Mouse (Mus musculus): ENCODE data around the gene Myo10. TPM values are rescaled to one million over a fixed set of nuclear protein-coding genes. Genes with fewer than 3 reads are reported as not detected.

Myo10 gene
- polyA plus RNA-seq, 1 experiment from 2014 or later, result 77.7 TPM

GRCm38 (mm10) chr15:25760304-25760703, 138.0 kb downstream of the Myo10 start:
- Histone ChIP-seq H3K27me3 (no peaks in the 10 kb centered on the region), H3K4me3 (peak overlapping the region; percentile 36), H3K9ac (replicated peaks) (peak overlapping the region; percentile 48; the same call in 1 of the 2 replicates), H3K36me3 (0 out of 2 replicates have a peak, but pooled peaks cover 2% of the 10 kb centered on the region), H3K4me2 (replicated peaks) (peak overlapping the region; percentile 52), H3K4me1 (peaks cover 88% of the 10 kb centered on the region), H3K9me3 (no peaks in the 10 kb centered on the region), H3K27ac (replicated peaks) (peak overlapping the region; percentile 96)
- 61% methylated on average over 5 of the region's 5 CpGs for WGBS
- ATAC-seq (ENCODE audit: low FRiP score, low read depth), result no peak

- 30% methylated on average over 2 of the region's 2 CpGs for WGBS
- Histone ChIP-seq H3K36me3 (0 out of 2 replicates have a peak, but pooled peaks cover 2% of the 10 kb centered on the region), H3K27me3 (no peaks in the 10 kb centered on the region), H3K4me2 (replicated peaks) (peak overlapping the region; percentile 52), H3K9me3 (no peaks in the 10 kb centered on the region), H3K4me1 (peaks cover 88% of the 10 kb centered on the region), H3K27ac (replicated peaks) (peak overlapping the region; percentile 96), H3K4me3 (peak overlapping the region; percentile 19), H3K9ac (replicated peaks) (peak overlapping the region; percentile 28; the same call in 1 of the 2 replicates)
- no peak for ATAC-seq (ENCODE audit: low FRiP score, low read depth)
Observed at GRCm38 (mm10) chr15:25761049-25761448, 138.7 kb downstream of the Myo10 start.

GRCm38 (mm10) chr15:25761800-25762211, 139.5 kb downstream of the Myo10 start:
- peak overlapping the region; percentile 52 for H3K4me2 ChIP-seq (replicated peaks)
- H3K4me3 ChIP-seq, result peak overlapping the region; percentile 19; the same call in 1 of the 2 replicates
- no peaks in the 10 kb centered on the region for H3K27me3 ChIP-seq
- H3K9ac ChIP-seq (replicated peaks), result peak overlapping the region; percentile 28; the same call in 1 of the 2 replicates
- ATAC-seq (ENCODE audit: low FRiP score, low read depth), result peak; percentile 85
- no peaks in the 10 kb centered on the region for H3K9me3 ChIP-seq
- WGBS, result 3% methylated on average over 8 of the region's 8 CpGs
- H3K36me3 ChIP-seq, result no peaks in the 10 kb centered on the region
- H3K4me1 ChIP-seq, result peaks cover 85% of the 10 kb centered on the region
- peak overlapping the region; percentile 96 for H3K27ac ChIP-seq (replicated peaks)

- Histone ChIP-seq H3K36me3 (no peaks in the 10 kb centered on the region), H3K4me1 (peaks cover 89% of the 10 kb centered on the region), H3K27ac (replicated peaks) (peak overlapping the region; percentile 96), H3K9ac (replicated peaks) (peak overlapping the region; percentile 24; the same call in 1 of the 2 replicates), H3K4me3 (peak overlapping the region; percentile 18; the same call in 1 of the 2 replicates), H3K9me3 (no peaks in the 10 kb centered on the region), H3K27me3 (no peaks in the 10 kb centered on the region), H3K4me2 (replicated peaks) (peak overlapping the region; percentile 52)
- ATAC-seq (ENCODE audit: low FRiP score, low read depth), result peak; percentile 36
- WGBS, result 5% methylated on average over 8 of the region's 8 CpGs
Observed at GRCm38 (mm10) chr15:25762306-25762705, 140.0 kb downstream of the Myo10 start.

- H3K4me3 ChIP-seq, result peak overlapping the region; percentile 18; the same call in 1 of the 2 replicates
- H3K36me3 ChIP-seq, result no peaks in the 10 kb centered on the region
- peak overlapping the region; percentile 52 for H3K4me2 ChIP-seq (replicated peaks)
- peak overlapping the region; percentile 24 for H3K9ac ChIP-seq (replicated peaks)
- H3K4me1 ChIP-seq, result peaks cover 92% of the 10 kb centered on the region
- no peaks in the 10 kb centered on the region for H3K9me3 ChIP-seq
- peak overlapping the region; percentile 96 for H3K27ac ChIP-seq (replicated peaks)
- ATAC-seq (ENCODE audit: low FRiP score, low read depth), result no peak; the same call in 1 of the 2 replicates
- 21% methylated on average over 7 of the region's 7 CpGs for WGBS
- H3K27me3 ChIP-seq, result no peaks in the 10 kb centered on the region
Observed at GRCm38 (mm10) chr15:25763106-25763505, 140.8 kb downstream of the Myo10 start.

- H3K4me3 ChIP-seq, result no peak overlapping the region
- 0 out of 2 replicates have a peak overlapping the region, but pooled peaks have one; percentile 12 for H3K4me2 ChIP-seq (replicated peaks)
- 65% methylated on average over 13 of the region's 13 CpGs for WGBS
- ATAC-seq (ENCODE audit: low FRiP score, low read depth), result no peak
- no peaks in the 10 kb centered on the region for H3K9me3 ChIP-seq
- H3K27ac ChIP-seq (replicated peaks), result peak overlapping the region; percentile 96
- H3K27me3 ChIP-seq, result no peaks in the 10 kb centered on the region
- peak overlapping the region; percentile 28; the same call in 1 of the 2 replicates for H3K9ac ChIP-seq (replicated peaks)
- no peaks in the 10 kb centered on the region for H3K36me3 ChIP-seq
- H3K4me1 ChIP-seq, result peaks cover 90% of the 10 kb centered on the region
Observed at GRCm38 (mm10) chr15:25764653-25765352, 142.5 kb downstream of the Myo10 start.

GRCm38 (mm10) chr15:25767777-25768176, 145.5 kb downstream of the Myo10 start:
- Histone ChIP-seq H3K4me1 (peaks cover 72% of the 10 kb centered on the region), H3K9ac (replicated peaks) (no peak overlapping the region), H3K36me3 (peaks cover 4% of the 10 kb centered on the region; the same call in 1 of the 2 replicates), H3K4me3 (no peak overlapping the region), H3K27me3 (no peaks in the 10 kb centered on the region), H3K9me3 (no peaks in the 10 kb centered on the region), H3K4me2 (replicated peaks) (no peak overlapping the region), H3K27ac (replicated peaks) (0 out of 2 replicates have a peak overlapping the region, but pooled peaks have one; percentile 6)
- WGBS, result 69% methylated on average over 6 of the region's 6 CpGs
- no peak for ATAC-seq (ENCODE audit: low FRiP score, low read depth)

- Histone ChIP-seq H3K4me2 (replicated peaks) (no peak overlapping the region), H3K4me1 (peaks cover 68% of the 10 kb centered on the region), H3K4me3 (no peak overlapping the region), H3K9ac (replicated peaks) (no peak overlapping the region), H3K27ac (replicated peaks) (0 out of 2 replicates have a peak overlapping the region, but pooled peaks have one; percentile 3), H3K27me3 (no peaks in the 10 kb centered on the region), H3K36me3 (peaks cover 4% of the 10 kb centered on the region; the same call in 1 of the 2 replicates), H3K9me3 (no peaks in the 10 kb centered on the region)
- ATAC-seq (ENCODE audit: low FRiP score, low read depth), result no peak
- 49% methylated on average over 9 of the region's 9 CpGs for WGBS
Observed at GRCm38 (mm10) chr15:25769524-25770255, 147.4 kb downstream of the Myo10 start.

- Histone ChIP-seq H3K9ac (replicated peaks) (no peak overlapping the region), H3K4me3 (no peak overlapping the region), H3K9me3 (no peaks in the 10 kb centered on the region), H3K27ac (replicated peaks) (peak overlapping the region; percentile 89), H3K4me2 (replicated peaks) (no peak overlapping the region), H3K4me1 (peaks cover 74% of the 10 kb centered on the region), H3K27me3 (no peaks in the 10 kb centered on the region), H3K36me3 (peaks cover 4% of the 10 kb centered on the region; the same call in 1 of the 2 replicates)
- ATAC-seq (ENCODE audit: low FRiP score, low read depth), result no peak
- 79% methylated on average over 10 of the region's 10 CpGs for WGBS
Observed at GRCm38 (mm10) chr15:25771782-25772181, 149.5 kb downstream of the Myo10 start.

GRCm38 (mm10) chr15:25773711-25774513, 151.6 kb downstream of the Myo10 start:
- Histone ChIP-seq H3K27me3 (no peaks in the 10 kb centered on the region), H3K4me2 (replicated peaks) (peak overlapping the region; percentile 62), H3K36me3 (peaks cover 18% of the 10 kb centered on the region), H3K4me3 (peak overlapping the region; percentile 43), H3K27ac (replicated peaks) (peak overlapping the region; percentile 89), H3K9ac (replicated peaks) (peak overlapping the region; percentile 53), H3K9me3 (no peaks in the 10 kb centered on the region), H3K4me1 (peaks cover 65% of the 10 kb centered on the region)
- ATAC-seq (ENCODE audit: low FRiP score, low read depth), result peak; percentile 94
- 3% methylated on average over 21 of the region's 21 CpGs for WGBS

- no peaks in the 10 kb centered on the region for H3K9me3 ChIP-seq
- H3K4me3 ChIP-seq, result no peak overlapping the region
- H3K9ac ChIP-seq (replicated peaks), result no peak overlapping the region
- peaks cover 37% of the 10 kb centered on the region for H3K4me1 ChIP-seq
- no peaks in the 10 kb centered on the region for H3K27me3 ChIP-seq
- no peak overlapping the region for H3K4me2 ChIP-seq (replicated peaks)
- no peak overlapping the region for H3K27ac ChIP-seq (replicated peaks)
- 82% methylated on average over 8 of the region's 8 CpGs for WGBS
- peaks cover 63% of the 10 kb centered on the region for H3K36me3 ChIP-seq
- ATAC-seq (ENCODE audit: low FRiP score, low read depth), result no peak
Observed at GRCm38 (mm10) chr15:25778937-25779336, 156.6 kb downstream of the Myo10 start.
